Mouse (Mus musculus) ES-CJ7 (cell line): ENCODE data around the gene 1600015I10Rik.

Source experiments
- DNase-seq: peaks from one replicate; pipeline ENCODE4 v3.0.0; 2011; ENCODE audit warnings: low read depth, low spot score

The 1600015I10Rik gene

GRCm38 (mm10) chr6:48967868-48968267 is 38.2 kb downstream of the 1600015I10Rik start:
- no peak for DNase-seq

GRCm38 (mm10) chr6:48974663-48975062 is 45.0 kb downstream of the 1600015I10Rik start, which contains the start of gene Doxl2:
Doxl2 (plus strand) TSS chr6:48974963.
- no peak for DNase-seq

- DNase-seq = no peak
Observed at GRCm38 (mm10) chr6:48979616-48980015, 49.9 kb downstream of the 1600015I10Rik start.

- DNase-seq = no peak
Observed at GRCm38 (mm10) chr6:48982305-48982704, 52.6 kb downstream of the 1600015I10Rik start.
